Mouse (Mus musculus) layer of hippocampus, adult 18-20 months (tissue): ENCODE results near the gene Dapp1. TPM values are rescaled to one million over a fixed set of nuclear protein-coding genes. Genes with fewer than 3 reads are reported as not detected.
A peak's percentile ranks its signal among the peaks of the same experiment; 100 is the strongest.
"Not testable (repeated sequence)": the region's sequence is repeated elsewhere in the genome, so short reads cannot be mapped to it uniquely, and the experiment has no call there.

Experiments
- DNase-seq, 2 experiments: peaks; one replicate each; pipeline ENCODE4 v3.0.0; 2022; ENCODE audit warnings: low spot score in 2 of 2
- total RNA-seq, 2 experiments: library from RNA; stranded (reverse); gene quantifications; 2 replicates each; pipeline ENCODE4 v1.2.3; 2021

Gene Dapp1
- total RNA-seq, 2 experiments from 2014 or later, result 5.0 to 5.1 TPM

GRCm38 (mm10) chr3:137920594-137920993 is 60.8 kb downstream of the Dapp1 start:
- no peak for DNase-seq

GRCm38 (mm10) chr3:137919398-137919797 is 61.9 kb downstream of the Dapp1 start:
- no peak for DNase-seq

- peak in 1 of 2 experiments; percentile 12 for DNase-seq
Measured at GRCm38 (mm10) chr3:137918932-137919311, 62.4 kb downstream of the Dapp1 start.

GRCm38 (mm10) chr3:137918172-137918931 is 63.0 kb downstream of the Dapp1 start, which contains the start of gene Lamtor3:
Gene Lamtor3, plus strand, starts transcription at chr3:137918506.
- peak; percentile 85 to 92 for DNase-seq

GRCm38 (mm10) chr3:137917694-137918171 is 63.6 kb downstream of the Dapp1 start:
- DNase-seq, result no peak

GRCm38 (mm10) chr3:137914567-137914966 is 66.8 kb downstream of the Dapp1 start:
- DNase-seq, result not testable (repeated sequence)

- DNase-seq, result no peak
Measured at GRCm38 (mm10) chr3:137913093-137913492, 68.3 kb downstream of the Dapp1 start.

GRCm38 (mm10) chr3:137900149-137900548 is 81.2 kb downstream of the Dapp1 start:
- DNase-seq, result peak in 1 of 2 experiments; percentile 71

GRCm38 (mm10) chr3:137897685-137898084 is 83.7 kb downstream of the Dapp1 start:
- DNase-seq, result no peak

- no peak for DNase-seq
Measured at GRCm38 (mm10) chr3:137896867-137897266, 84.5 kb downstream of the Dapp1 start.

- DNase-seq, result peak in 1 of 2 experiments; percentile 10
Measured at GRCm38 (mm10) chr3:137896386-137896785, 85.0 kb downstream of the Dapp1 start.

GRCm38 (mm10) chr3:137895196-137895595 is 86.1 kb downstream of the Dapp1 start:
- no peak for DNase-seq

- no peak for DNase-seq
Measured at GRCm38 (mm10) chr3:137893789-137894188, 87.6 kb downstream of the Dapp1 start.

GRCm38 (mm10) chr3:137892118-137892517 is 89.2 kb downstream of the Dapp1 start:
- no peak for DNase-seq

GRCm38 (mm10) chr3:137891089-137891488 is 90.3 kb downstream of the Dapp1 start:
- no peak for DNase-seq

- DNase-seq, result no peak
Measured at GRCm38 (mm10) chr3:137887961-137888360, 93.4 kb downstream of the Dapp1 start.

GRCm38 (mm10) chr3:137881093-137881492 is 100.3 kb downstream of the Dapp1 start:
- DNase-seq, result no peak

Other genes with a start within 250 kb of the Dapp1 start
- gene H2afz, start 117.1 kb downstream of the Dapp1 start, total RNA-seq, result 100 to 1,000 TPM; 142 to 148 TPM
- 10 to 100 TPM; 47.0 to 49.1 TPM for gene Dnajb14, start 113.9 kb downstream of the Dapp1 start, total RNA-seq
- 10 to 100 TPM; 63.4 to 66.4 TPM for gene Lamtor3, start 63.0 kb downstream of the Dapp1 start, total RNA-seq
- gene 1110002E22Rik, start 83.5 kb upstream of the Dapp1 start, total RNA-seq, result 1 to 10 TPM; 1.3 to 1.8 TPM
- gene Gm5105, start 85.8 kb upstream of the Dapp1 start, total RNA-seq, result not detected
- gene Trmt10a, start 161.9 kb upstream of the Dapp1 start, total RNA-seq, result 1 to 10 TPM; 4.6 to 5.1 TPM
- 1 to 10 TPM; 6.8 to 7.1 TPM for gene Mttp, start 163.4 kb upstream of the Dapp1 start, total RNA-seq
- not detected for gene 4930579F01Rik, start 212.3 kb upstream of the Dapp1 start, total RNA-seq
- gene Adh7, start 236.2 kb upstream of the Dapp1 start, total RNA-seq, result under 1 TPM in 1 of 2 experiments, not detected in 1; 0.10 TPM